Mouse (Mus musculus): ENCODE results near the gene Cib4.

Gene Cib4

GRCm38 (mm10) chr5:30438931-30439330, 106.7 kb downstream of the Cib4 start:
- no peak for DNase-seq (ENCODE audit: low spot score)
